Mouse (Mus musculus): ENCODE measurements around the gene Pex5. TPM values are rescaled to one million over a fixed set of nuclear protein-coding genes. Genes with fewer than 3 reads are reported as not detected.

The Pex5 gene
- polyA plus RNA-seq, 1 experiment from 2014 or later, result 18.6 TPM

GRCm38 (mm10) chr6:124433688-124434324 is 18.9 kb upstream of the Pex5 start:
- Histone ChIP-seq H3K27me3 (ENCODE audit: control insufficient read depth, insufficient read depth, low read length) (no peaks in the 10 kb centered on the region), H3K4me3 (ENCODE audit: low read depth, low read length) (no peak overlapping the region), H3K36me3 (ENCODE audit: control insufficient read depth, insufficient read depth, low read length) (no peaks in the 10 kb centered on the region), H3K4me1 (replicated peaks; ENCODE audit: control insufficient read depth, insufficient read depth) (no peaks in the 10 kb centered on the region), H3K9ac (ENCODE audit: low read length) (no peak overlapping the region), H3K27ac (replicated peaks) (no peak overlapping the region), H3K4me2 (replicated peaks; ENCODE audit: low read depth) (no peak overlapping the region), H3K9me3 (ENCODE audit: control insufficient read depth, low read length) (no peaks in the 10 kb centered on the region)
- DNase-seq (ENCODE audit: low spot score), result no peak
- TF ChIP-seq CTCF (IDR thresholded peaks at IDR 0.05; ENCODE audit: low read depth) (no peak), EP300 (optimal IDR thresholded peaks at IDR 0.05) (no peak)
- 86% methylated on average over 8 of the region's 8 CpGs for WGBS
- no peak for ATAC-seq (ENCODE audit: low FRiP score, low TSS enrichment)

- ATAC-seq (ENCODE audit: low FRiP score, low TSS enrichment) (no peak), DNase-seq (ENCODE audit: low spot score) (no peak)
- Histone ChIP-seq H3K4me1 (replicated peaks; ENCODE audit: control insufficient read depth, insufficient read depth) (no peaks in the 10 kb centered on the region), H3K4me3 (ENCODE audit: low read depth, low read length) (no peak overlapping the region), H3K36me3 (ENCODE audit: control insufficient read depth, insufficient read depth, low read length) (no peaks in the 10 kb centered on the region), H3K9me3 (ENCODE audit: control insufficient read depth, low read length) (no peaks in the 10 kb centered on the region), H3K27me3 (ENCODE audit: control insufficient read depth, insufficient read depth, low read length) (no peaks in the 10 kb centered on the region), H3K9ac (ENCODE audit: low read length) (no peak overlapping the region), H3K27ac (replicated peaks) (no peak overlapping the region), H3K4me2 (replicated peaks; ENCODE audit: low read depth) (no peak overlapping the region)
- no peak for TF ChIP-seq EP300 (optimal IDR thresholded peaks at IDR 0.05)
- TF ChIP-seq CTCF (IDR thresholded peaks at IDR 0.05; ENCODE audit: low read depth), result no peak
- 54% methylated on average over 8 of the region's 8 CpGs for WGBS
Observed at GRCm38 (mm10) chr6:124430784-124431495, 16.1 kb upstream of the Pex5 start.

GRCm38 (mm10) chr6:124430379-124430778 is 15.5 kb upstream of the Pex5 start:
- ATAC-seq (ENCODE audit: low FRiP score, low TSS enrichment), result no peak
- TF ChIP-seq EP300 (optimal IDR thresholded peaks at IDR 0.05), result no peak
- no peak for TF ChIP-seq CTCF (IDR thresholded peaks at IDR 0.05; ENCODE audit: low read depth)
- H3K9ac ChIP-seq (ENCODE audit: low read length), result no peak overlapping the region

GRCm38 (mm10) chr6:124427791-124428576 is 13.1 kb upstream of the Pex5 start:
- TF ChIP-seq EP300 (optimal IDR thresholded peaks at IDR 0.05), result no peak
- TF ChIP-seq CTCF (IDR thresholded peaks at IDR 0.05; ENCODE audit: low read depth), result no peak
- no peak overlapping the region for H3K9ac ChIP-seq (ENCODE audit: low read length)
- no peaks in the 10 kb centered on the region for H3K4me1 ChIP-seq (replicated peaks; ENCODE audit: control insufficient read depth, insufficient read depth)
- no peak overlapping the region for H3K27ac ChIP-seq (replicated peaks)
- H3K36me3 ChIP-seq (ENCODE audit: control insufficient read depth, insufficient read depth, low read length), result no peaks in the 10 kb centered on the region
- no peak overlapping the region for H3K4me3 ChIP-seq (ENCODE audit: low read depth, low read length)
- no peaks in the 10 kb centered on the region for H3K9me3 ChIP-seq (ENCODE audit: control insufficient read depth, low read length)
- no peaks in the 10 kb centered on the region for H3K27me3 ChIP-seq (ENCODE audit: control insufficient read depth, insufficient read depth, low read length)
- no peak overlapping the region for H3K4me2 ChIP-seq (replicated peaks; ENCODE audit: low read depth)
- ATAC-seq (ENCODE audit: low FRiP score, low TSS enrichment) (no peak), DNase-seq (ENCODE audit: low spot score) (no peak)
- WGBS, result 61% methylated on average over 5 of the region's 6 CpGs

More at GRCm38 (mm10) chr6:124430379-124430778, 15.5 kb upstream of the Pex5 start:
- no peak for DNase-seq (ENCODE audit: low spot score)
- Histone ChIP-seq H3K9me3 (ENCODE audit: control insufficient read depth, low read length) (no peaks in the 10 kb centered on the region), H3K27me3 (ENCODE audit: control insufficient read depth, insufficient read depth, low read length) (no peaks in the 10 kb centered on the region), H3K36me3 (ENCODE audit: control insufficient read depth, insufficient read depth, low read length) (no peaks in the 10 kb centered on the region), H3K4me1 (replicated peaks; ENCODE audit: control insufficient read depth, insufficient read depth) (no peaks in the 10 kb centered on the region), H3K4me3 (ENCODE audit: low read depth, low read length) (no peak overlapping the region), H3K27ac (replicated peaks) (no peak overlapping the region), H3K4me2 (replicated peaks; ENCODE audit: low read depth) (no peak overlapping the region)
- WGBS, result 70% methylated on average over 3 of the region's 3 CpGs

GRCm38 (mm10) chr6:124427289-124427688 is 12.4 kb upstream of the Pex5 start:
- Histone ChIP-seq H3K9me3 (ENCODE audit: control insufficient read depth, low read length) (no peaks in the 10 kb centered on the region), H3K4me3 (ENCODE audit: low read depth, low read length) (no peak overlapping the region), H3K4me1 (replicated peaks; ENCODE audit: control insufficient read depth, insufficient read depth) (no peaks in the 10 kb centered on the region), H3K4me2 (replicated peaks; ENCODE audit: low read depth) (no peak overlapping the region), H3K27me3 (ENCODE audit: control insufficient read depth, insufficient read depth, low read length) (no peaks in the 10 kb centered on the region), H3K36me3 (ENCODE audit: control insufficient read depth, insufficient read depth, low read length) (no peaks in the 10 kb centered on the region), H3K27ac (replicated peaks) (no peak overlapping the region), H3K9ac (ENCODE audit: low read length) (no peak overlapping the region)
- WGBS, result 76% methylated on average over 7 of the region's 7 CpGs
- DNase-seq (ENCODE audit: low spot score) (no peak), ATAC-seq (ENCODE audit: low FRiP score, low TSS enrichment) (no peak)
- no peak for TF ChIP-seq EP300 (optimal IDR thresholded peaks at IDR 0.05)
- TF ChIP-seq CTCF (IDR thresholded peaks at IDR 0.05; ENCODE audit: low read depth), result no peak

Measured in stomach, postnatal 0 days (tissue).